Mouse (Mus musculus) right cerebral cortex, adult 18-20 months (tissue): Measurements from ENCODE around the gene Nrxn3.

Experiments used
- DNase-seq: peaks from one replicate; pipeline ENCODE4 v3.0.0; 2022; ENCODE audit warnings: mixed read lengths

Gene Nrxn3

DNA sequence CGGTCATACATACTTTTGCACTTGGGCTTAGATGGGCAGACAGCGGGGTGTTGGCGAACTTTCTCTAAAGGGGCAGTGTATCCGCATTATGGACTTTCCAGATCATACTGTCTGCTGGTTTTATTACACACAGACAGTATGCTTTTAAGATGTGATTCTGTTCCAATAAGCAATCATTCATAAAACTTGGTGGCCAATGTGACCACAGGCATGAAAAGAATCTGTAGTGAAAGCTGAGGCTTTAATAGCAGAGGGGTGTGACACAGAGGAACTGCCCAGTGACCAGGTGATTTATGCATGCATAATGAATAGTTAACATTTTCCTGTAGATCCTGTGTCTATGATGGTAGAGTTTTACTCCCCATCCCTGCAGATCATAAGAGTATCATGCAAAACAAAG is 1254.0 kb downstream of the Nrxn3 start:
- no peak for DNase-seq

DNA sequence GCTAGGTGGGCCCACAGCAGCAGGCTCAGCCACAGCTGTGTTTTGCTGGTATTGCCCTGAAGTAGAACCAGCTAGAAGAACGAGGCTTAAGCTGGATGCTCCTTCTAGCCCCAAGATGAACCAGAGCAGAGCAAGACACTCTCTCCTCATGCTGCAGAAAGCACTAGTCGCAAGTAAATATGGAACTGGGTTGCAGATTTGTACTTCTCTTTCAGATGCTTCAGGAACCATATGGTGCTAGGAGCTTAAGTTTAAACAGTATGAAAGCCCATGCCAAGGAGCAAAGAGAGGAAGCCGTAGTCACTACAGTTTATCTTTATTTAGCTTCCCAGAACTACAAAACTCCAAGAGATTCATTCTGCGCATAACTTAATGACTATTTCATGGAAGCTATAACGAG is 1254.8 kb downstream of the Nrxn3 start:
- peak; percentile 39 for DNase-seq

GRCm38 (mm10) chr12:89979190-89979589 is 1256.5 kb downstream of the Nrxn3 start:
- no peak for DNase-seq

DNA sequence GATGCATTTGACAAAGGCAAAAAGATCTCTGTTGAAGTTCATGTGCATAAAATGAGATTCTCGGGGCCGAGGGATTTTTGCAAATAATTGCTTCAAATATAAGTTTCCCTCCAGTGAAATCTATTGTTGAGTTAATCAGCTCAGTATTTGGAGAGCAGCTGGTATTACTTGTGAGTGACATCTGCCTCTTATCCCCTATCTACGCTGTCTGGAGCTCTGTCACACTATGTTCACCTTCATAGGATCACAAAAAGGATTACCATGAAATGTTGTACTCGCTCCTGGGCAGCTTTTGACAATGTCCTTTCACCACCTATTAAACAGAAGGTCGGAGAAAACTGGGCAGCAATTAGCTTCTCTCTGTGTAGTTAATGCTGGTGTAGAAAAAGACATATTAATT is 1259.8 kb downstream of the Nrxn3 start:
- no peak for DNase-seq

DNA sequence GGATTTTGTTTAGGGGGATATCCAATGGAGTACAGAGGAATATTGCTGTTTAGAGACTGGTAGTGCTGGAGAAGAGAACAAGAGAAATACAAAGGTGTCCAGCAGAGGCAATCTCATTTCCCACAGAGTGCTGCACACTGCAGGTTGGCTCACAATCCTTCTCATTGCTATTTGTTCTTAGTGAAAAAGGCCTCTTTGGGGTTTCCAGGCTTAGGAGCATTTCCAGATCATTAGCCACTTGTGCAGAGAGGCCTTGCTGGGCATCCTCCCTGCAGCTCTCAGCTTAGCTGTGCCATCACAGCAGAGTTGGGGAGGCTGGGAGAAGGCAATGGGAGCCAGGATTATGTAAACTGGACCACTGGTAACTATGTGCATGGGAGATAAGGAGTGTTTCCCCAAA is 1260.7 kb downstream of the Nrxn3 start:
- no peak for DNase-seq

- DNase-seq = no peak
Observed at GRCm38 (mm10) chr12:89986219-89986618, 1263.5 kb downstream of the Nrxn3 start.

DNA sequence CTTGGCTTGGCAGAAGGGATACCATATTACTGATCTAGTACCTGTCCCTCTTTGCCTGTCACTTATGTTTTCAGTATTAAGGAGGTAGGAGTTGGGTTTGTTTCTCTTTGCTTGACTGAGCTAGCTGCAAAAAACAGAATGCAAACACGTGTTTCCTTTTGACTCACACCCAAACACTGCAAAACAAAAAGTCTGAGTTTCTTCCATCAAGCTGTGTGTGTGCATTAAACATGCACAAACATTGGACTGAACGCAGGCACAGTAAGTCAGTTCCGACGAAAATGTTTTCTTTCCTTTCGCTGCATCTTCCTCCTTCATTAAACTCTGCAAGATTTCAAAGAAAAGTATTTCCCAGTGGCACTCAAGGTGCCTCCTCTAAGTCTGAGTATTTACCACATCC is 1270.6 kb downstream of the Nrxn3 start:
- DNase-seq = no peak

GRCm38 (mm10) chr12:89995392-89995791 is 1272.7 kb downstream of the Nrxn3 start:
- DNase-seq = no peak

DNA sequence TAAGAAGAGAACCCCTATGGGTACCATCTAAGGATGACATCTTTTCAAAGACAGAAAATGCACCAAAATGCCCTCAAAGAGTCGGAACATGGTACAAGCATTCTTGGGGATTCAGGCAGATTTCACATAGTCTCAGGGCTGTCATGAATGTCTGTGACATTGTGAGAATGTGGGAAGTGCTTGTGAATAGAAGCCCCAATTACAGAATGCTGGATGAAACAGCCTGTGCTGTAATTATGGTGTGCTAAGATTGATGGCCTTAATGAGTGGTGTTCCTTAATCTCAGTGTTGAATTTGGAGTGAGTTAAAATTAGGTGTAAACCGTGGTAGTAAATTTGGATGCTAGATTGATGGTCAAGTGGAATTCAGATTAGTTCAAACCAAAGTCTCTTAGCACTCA is 1287.6 kb downstream of the Nrxn3 start:
- no peak for DNase-seq

- no peak for DNase-seq
Observed at GRCm38 (mm10) chr12:90013958-90014357, 1291.3 kb downstream of the Nrxn3 start.

GRCm38 (mm10) chr12:90027023-90027422 is 1304.3 kb downstream of the Nrxn3 start:
- no peak for DNase-seq

DNA sequence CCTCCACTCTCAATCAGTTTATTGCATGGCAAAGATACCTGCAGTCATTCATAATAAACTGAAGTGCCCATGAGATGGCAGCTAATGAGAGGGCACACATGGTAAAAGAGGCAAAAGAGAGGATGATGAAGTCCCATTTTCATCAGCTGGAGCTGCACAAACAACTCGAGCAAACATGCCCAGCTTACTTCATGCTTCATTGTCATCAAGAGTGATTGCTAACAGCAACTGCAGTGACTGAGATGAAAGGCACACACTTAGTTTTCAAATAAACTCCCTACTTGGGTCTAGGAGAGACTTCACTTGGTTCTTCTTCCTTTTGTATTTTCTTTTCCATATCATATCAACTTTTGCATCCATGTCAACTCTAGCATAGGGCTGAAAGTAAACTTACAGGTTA is 1318.4 kb downstream of the Nrxn3 start:
- DNase-seq = no peak

DNA sequence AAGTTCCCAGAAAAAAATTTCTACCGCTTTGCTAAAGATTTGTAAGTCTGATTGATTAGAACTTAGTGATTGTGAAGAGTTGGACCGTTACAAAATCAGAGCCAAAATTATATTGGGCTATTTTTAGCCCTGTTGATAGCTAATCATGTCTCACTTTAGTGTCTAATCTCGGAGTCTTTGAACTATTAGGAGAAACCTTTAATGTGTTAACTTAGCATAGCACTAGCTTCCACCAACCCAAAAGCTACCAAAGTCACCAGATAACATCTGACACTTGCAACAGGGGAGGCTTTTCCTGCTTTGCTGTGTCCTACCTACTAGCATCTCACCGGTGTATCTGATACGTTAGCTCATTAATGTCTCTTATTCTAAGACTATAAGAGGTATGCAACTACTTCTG is 1333.6 kb downstream of the Nrxn3 start:
- no peak for DNase-seq

- peak; percentile 30 for DNase-seq
Observed at GRCm38 (mm10) chr12:90059786-90060185, 1337.1 kb downstream of the Nrxn3 start.

DNA sequence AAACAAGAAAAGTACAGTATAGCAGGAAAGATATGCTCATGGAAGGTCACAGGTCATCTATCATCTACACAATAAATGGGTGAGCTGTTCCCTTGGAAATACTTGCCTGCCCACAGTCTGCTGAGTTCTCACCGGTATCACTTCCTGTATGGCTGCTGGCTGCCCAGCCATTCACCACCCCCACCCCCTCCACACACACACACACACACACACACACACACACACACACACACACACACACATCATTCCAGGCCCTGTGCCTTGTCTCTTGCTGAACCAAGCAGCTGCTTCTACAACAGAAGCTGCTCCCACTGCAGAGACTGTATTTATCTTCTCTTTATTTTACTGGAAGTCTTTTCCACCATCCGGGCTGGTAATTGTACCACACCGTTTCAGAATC is 1338.6 kb downstream of the Nrxn3 start:
- DNase-seq = no peak

- DNase-seq = no peak
Observed at GRCm38 (mm10) chr12:90062219-90062618, 1339.5 kb downstream of the Nrxn3 start.

- DNase-seq = no peak
Observed at GRCm38 (mm10) chr12:90063443-90063842, 1340.8 kb downstream of the Nrxn3 start.

- DNase-seq = peak; percentile 12
Observed at GRCm38 (mm10) chr12:90085862-90086261, 1363.2 kb downstream of the Nrxn3 start.

- no peak for DNase-seq
Observed at GRCm38 (mm10) chr12:90095754-90096153, 1373.1 kb downstream of the Nrxn3 start.

DNA sequence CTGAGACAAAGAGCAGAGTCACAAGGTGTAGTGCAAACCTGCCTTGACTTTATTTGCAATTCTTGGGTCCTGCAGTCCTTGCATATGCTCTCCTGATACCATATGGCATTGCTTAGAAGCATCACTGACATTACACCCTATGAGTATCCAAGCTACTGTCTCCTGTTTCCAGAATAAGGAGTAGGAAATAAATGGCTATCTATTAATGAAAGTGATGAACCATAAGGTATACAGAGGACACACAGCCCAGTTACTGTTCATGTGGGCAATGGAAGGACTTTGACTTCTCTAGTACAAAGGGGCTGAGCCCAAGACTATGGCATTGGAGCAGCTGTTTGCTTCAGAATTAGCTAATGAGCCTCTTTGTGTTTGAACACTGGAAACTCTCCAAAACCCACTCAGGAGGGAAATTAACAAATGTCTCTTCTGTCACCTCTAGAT is 1390.7 kb downstream of the Nrxn3 start:
- DNase-seq = no peak

DNA sequence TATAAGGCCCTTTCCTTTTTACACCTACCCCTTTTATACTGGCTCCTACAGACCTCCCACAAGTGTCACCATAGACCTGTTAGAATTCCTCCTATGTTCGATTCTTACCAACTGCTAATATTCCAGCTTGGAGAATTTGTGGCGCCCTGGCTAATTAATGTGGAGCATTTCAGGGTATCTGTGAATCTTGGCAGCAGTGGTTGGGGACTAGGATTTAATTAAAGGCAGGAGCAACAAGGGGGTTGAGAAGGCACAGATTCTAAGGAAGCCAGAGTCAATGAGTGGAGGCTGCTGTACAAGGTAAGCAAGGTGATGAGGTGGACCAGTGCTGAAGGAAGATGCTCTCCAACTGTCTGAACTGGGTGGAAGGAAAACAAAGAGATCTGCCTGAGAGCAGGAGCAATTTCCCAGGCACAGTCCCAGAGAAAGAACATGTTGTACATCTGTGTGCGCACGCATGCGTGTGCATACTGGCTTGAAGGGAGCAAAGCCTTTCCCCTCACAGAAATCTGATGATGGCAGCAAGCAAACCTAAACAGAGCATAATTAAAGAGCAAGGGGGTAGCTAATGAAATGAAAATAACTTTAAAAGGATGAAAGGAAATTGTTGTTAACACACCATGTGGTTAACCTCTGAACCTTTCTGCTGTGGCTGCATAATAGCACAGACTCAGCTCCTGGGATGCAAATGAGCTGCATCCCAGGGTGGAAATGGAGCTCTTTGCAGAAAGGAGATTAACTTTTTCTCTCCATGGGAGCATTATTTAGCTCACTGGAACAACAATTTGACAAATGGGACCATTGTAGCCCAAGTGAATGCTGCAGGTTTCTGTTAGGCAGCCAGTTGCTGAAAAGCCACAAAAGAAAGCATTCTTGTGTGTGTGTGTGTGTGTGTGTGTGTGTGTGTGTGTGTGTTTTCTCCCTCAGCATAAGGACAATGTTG is 1409.5 kb downstream of the Nrxn3 start:
- DNase-seq = no peak

DNA sequence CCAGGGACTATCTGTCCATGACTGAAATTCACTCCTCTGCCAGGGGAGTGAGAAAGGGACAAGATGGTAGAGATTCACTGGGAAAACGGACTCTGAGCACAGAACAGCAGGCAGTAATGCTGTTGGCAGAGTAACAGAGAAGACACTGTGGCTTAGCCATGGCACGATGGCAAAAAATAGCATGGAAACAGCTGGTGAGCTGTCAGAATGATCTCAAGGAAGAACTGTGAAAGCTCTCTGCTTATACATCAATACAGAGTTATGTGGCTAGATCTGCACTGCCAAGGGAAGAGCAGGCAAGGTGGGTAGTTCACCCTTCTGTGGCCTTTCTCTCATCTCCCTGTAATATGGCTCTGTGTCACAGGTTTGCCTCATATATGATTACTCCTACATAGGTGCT is 1419.3 kb downstream of the Nrxn3 start:
- peak; percentile 84 for DNase-seq

GRCm38 (mm10) chr12:90144247-90144646 is 1421.6 kb downstream of the Nrxn3 start:
- DNase-seq = peak; percentile 38

DNA sequence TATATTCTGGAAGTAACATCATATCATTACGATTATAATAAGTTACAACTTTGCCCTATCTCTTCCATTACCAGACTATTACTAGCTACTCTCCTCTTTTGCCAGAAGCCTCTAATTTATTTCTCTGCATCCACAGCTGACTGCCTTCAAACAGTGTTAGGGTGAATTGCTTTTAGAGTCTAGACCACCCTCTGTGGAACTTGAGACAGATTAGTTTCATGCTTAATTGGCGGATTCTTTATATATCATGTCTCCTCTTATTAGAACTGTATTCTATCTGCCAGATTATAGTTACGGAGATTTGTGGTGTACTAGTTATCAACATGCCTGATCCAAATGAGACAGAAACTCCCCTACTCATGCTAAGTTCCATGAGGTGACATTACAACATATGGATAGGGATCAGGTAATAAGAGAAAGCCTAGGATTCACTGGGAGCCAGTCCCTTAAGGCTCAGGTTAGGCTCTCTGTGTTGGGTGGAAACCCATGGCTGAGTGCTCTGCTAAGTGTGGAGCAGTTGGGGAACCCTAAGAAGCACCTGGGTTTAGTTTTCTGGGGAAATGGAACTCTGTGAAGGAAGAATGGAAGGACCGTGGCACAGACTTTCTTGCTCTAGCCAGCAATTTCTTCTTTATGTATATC is 1435.6 kb downstream of the Nrxn3 start:
- DNase-seq = no peak
